Mouse (Mus musculus) CD4-positive helper T cell, adult 2 months (primary cell): ENCODE results near the gene Igsf21.

ENCODE experiments used
- DNase-seq: peaks from one replicate; pipeline ENCODE4 v3.0.0-alpha.2; 2012; ENCODE audit warnings: low read depth, missing footprints, low spot score

Igsf21 gene

DNA sequence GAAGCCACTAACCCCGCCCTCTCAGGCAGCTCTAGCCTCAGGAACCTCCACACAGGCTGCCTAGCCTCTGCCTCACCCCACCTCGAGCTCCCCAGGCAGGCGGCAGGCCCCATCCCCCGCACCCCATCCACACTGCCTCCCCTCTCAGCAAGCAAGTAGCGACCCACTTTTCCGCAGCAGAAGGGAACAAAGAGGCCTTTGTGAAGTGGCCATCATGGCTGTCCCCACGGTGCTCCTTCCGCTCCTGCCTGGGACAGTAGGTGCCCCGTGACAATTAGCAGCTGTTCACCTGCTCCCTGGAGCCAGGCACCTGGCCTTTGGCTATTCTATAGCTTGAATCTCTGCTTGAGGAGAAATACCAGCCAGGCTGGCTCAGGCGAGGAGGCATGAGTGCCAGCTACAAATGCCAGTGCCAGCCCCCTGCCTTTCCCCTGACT is 9.3 kb downstream of the Igsf21 start:
- no peak for DNase-seq

DNA sequence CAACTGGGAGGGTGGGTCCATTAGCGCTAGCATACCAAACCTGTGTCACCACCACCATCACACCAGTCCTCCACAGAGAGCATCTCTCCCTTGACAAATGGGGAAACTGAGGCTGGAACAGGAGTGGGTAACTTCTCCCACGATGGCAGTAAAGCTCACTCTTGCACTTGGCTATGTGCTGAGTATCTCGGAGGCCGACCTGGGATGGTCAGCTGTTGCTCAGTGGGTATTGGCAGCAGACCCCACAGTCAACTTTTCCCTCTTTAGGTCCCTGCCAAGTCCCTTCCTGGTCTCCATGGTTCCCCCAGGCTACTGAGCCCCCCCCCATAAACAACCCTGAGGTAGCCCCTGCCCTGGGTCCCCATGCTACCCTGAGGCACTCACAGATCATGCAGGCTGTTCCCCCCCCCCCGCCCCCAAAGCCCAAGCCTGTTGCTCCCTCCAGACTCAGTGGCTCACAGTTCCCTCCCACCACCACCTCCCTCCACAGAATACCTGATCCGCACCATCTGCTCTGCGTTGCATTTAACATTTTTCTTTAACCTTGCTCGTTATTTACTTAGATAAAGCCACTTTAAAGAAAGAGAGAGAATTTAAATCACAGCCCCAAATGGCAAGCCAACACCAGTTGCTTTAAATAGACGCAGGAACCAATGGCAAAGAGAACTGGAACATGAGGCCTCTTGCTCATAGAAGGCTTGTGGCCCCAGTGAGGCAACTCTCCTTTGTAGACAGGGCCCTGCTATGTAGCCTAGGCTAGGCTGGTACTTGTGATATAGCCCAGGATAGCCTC is 11.0 kb downstream of the Igsf21 start:
- no peak for DNase-seq

GRCm38 (mm10) chr4:140234412-140235205 is 12.0 kb downstream of the Igsf21 start:
- no peak for DNase-seq

- no peak for DNase-seq
Observed at GRCm38 (mm10) chr4:140227837-140228236, 18.7 kb downstream of the Igsf21 start.

DNA sequence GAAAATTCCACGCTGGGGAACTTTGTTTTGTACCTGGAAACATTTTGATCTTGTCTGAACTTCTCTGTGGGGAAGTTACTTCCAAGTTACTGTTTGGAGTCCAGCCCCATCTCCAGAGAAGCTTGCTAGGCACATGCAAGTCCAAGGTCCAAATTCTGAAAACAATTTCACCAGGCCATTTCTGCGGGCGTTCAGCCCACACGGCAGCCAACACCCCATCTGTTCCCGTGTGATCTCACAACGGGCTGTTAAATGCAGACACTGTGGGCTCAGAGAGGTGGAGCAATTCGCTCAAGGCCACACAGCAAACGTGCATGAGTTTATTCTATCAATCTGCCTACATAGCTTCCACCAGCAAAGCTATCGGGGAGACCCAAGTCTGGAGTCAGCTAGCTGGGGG is 21.4 kb downstream of the Igsf21 start:
- no peak for DNase-seq

GRCm38 (mm10) chr4:140224451-140224850 is 22.1 kb downstream of the Igsf21 start:
- DNase-seq = no peak

DNA sequence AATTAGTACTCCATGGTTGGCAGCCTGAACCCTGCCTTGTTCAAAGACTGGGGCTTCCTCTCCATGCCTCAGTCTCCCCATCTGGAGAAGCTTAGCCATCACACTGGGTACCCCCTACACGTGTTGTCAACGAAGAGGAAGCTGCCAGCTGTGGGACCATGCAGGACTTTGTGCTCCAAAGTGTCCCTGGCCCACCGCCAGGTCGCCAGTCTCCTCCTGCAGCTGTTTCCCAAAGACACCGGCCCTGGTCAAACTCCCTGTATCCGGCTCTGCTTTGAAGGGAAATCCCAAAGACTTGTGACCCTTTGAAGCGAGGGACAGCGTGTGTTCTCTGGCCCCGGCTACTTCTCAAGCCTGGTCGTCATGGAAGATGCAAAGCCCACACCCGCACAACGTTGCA is 23.5 kb downstream of the Igsf21 start:
- DNase-seq = no peak

GRCm38 (mm10) chr4:140220326-140221093 is 26.1 kb downstream of the Igsf21 start:
- no peak for DNase-seq

GRCm38 (mm10) chr4:140218853-140219852 is 27.4 kb downstream of the Igsf21 start:
- DNase-seq = no peak

- DNase-seq = no peak
Observed at GRCm38 (mm10) chr4:140218384-140218783, 28.2 kb downstream of the Igsf21 start.

DNA sequence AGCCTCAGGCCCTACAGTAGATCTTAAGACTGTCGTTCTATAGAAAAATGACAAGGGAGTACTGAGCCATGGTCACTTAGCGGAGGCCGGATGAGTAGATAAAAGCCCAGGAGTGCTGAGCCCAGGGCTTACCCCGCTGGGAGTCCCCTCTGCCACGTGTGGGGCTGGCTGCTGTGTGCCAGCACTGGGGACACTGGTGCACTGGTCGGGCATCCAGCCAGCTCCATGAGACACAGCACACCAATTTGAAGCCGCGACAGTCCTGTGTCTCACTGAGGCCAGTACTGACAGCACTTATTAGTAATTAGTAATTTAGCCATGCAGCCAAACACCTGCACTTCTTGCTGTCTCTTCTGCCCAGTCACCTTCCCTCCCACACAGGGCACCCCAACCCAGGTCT is 28.6 kb downstream of the Igsf21 start:
- no peak for DNase-seq

- DNase-seq = no peak
Observed at GRCm38 (mm10) chr4:140216096-140216495, 30.5 kb downstream of the Igsf21 start.

DNA sequence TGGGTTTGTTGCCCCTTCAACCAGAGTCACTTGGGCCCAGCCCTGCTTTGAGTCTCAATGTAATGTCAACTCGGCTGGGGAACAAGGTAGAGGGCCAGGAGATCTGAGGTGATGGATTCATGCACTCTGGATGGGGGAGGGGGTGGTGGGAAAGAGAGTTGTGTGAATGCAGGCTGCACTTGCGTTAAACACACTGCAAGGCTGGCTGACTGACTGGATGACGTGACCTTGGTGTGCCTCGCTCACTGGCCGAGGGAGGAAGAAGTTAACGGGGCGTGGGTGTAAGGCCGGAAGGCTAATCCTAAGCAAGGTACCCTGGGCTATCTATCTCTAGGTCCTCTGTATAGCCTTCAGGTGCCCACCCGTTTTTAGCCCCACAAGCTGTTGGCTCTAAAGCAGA is 31.4 kb downstream of the Igsf21 start:
- no peak for DNase-seq

GRCm38 (mm10) chr4:140214406-140214805 is 32.2 kb downstream of the Igsf21 start:
- DNase-seq = no peak

GRCm38 (mm10) chr4:140210129-140210890 is 36.3 kb downstream of the Igsf21 start:
- DNase-seq = no peak

DNA sequence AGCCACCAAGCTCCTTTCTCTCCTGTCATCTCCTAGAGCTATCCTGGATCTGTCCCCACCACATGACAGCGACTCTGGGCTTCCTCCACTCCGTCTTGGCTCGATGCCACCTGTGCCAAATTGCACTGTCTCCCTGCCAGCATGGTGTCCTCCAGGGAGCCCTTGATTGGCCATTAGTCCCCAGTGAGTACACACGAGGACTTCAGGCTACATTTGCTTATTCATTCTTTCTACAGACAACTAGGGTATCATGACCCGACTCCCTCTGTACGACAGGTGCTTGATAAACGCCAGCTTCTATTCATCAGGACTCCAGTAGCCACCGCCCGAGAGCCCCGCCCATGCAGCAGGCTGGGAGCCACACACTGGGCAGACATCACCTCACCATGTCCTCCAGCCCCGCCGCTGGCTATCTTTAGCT is 40.8 kb downstream of the Igsf21 start:
- DNase-seq = no peak

GRCm38 (mm10) chr4:140204775-140205174 is 41.8 kb downstream of the Igsf21 start:
- DNase-seq = no peak

- no peak for DNase-seq
Observed at GRCm38 (mm10) chr4:140203696-140204272, 42.8 kb downstream of the Igsf21 start.

DNA sequence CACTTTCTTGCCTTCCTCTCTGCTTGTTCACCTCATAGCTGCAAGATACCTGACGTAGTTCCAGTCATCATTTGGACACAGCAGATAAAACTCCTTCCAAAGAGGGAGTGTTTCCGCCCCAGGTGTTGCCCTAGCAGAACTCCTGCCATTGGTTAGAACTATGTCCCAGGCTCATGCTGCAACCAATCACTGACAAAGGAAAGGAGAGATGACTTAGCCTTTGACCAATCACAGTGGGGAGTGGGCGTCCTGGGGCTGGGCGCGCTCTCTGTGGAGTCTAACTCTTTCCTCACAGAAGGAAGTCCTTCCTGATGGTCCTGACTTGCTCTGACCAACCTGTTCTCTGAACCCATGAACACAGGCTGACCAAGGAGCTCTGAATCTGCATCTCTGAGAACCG is 44.4 kb downstream of the Igsf21 start:
- DNase-seq = no peak

GRCm38 (mm10) chr4:140200296-140200695 is 46.3 kb downstream of the Igsf21 start:
- DNase-seq = no peak
